Mouse (Mus musculus) spleen, postnatal 0 days (tissue): ENCODE data around the gene Hccs. TPM values are rescaled to one million over a fixed set of nuclear protein-coding genes. Genes with fewer than 3 reads are reported as not detected.

ENCODE experiments used
- polyA plus RNA-seq: library from polyadenylated mRNA; unstranded; fragments of >200 nt; fragmentation: Nextera tagmentation; extraction: Ambion mirVana; gene quantifications from 2 replicates; pipeline ENCODE4 v1.2.1, GENCODE M21; 2015

The Hccs gene
- polyA plus RNA-seq: 17.5 and 18.5 TPM in 2 replicates

DNA sequence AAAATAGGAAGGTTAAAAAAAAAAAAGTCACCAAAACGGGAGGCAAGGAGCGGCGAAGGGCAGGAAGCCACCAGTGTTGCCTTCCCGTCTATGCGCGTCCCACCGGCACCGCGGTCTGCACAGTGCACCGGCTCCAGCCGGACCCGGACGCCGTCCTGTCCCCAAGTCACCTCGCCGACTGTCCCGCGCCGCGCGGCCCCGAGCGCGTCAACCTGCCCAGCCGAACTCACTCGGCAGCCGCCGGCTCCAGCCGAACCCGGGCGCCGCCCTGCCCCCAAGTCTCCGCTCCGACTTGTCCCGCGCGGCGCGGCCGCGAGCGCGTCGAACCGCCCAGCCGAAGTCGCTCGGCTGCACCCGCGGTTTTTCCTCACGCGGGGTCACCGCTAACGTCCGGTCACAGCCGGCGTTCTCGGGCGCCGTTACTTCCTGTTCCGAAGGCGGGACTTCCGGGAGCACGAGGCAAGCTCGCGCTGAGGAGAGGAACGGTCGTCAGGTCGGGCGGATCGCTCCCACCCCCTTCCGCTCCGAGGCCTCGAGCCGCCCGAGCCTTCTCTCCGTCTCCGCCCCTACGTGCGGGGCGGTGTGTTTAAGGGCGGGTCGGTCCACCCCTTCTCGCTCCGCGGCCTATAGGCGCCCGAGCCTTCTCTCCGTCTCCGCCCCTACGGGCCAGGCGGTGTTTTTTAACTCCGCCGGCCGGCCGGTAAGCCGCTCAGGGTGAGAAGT lies at the start of gene Hccs:
Gene Hccs, minus strand, starts transcription at position 428 of the 723 bp plus-strand sequence.

Other genes starting within 250 kb of the Hccs start
- gene Amelx, start 133.2 kb downstream of the Hccs start, polyA plus RNA-seq: not detected in 2 replicates